Mouse (Mus musculus): ENCODE results near the gene Mcm5. TPM values are rescaled to one million over a fixed set of nuclear protein-coding genes. Genes with fewer than 3 reads are reported as not detected.

Mcm5 gene
- polyA plus RNA-seq, 1 experiment from 2014 or later: 167 TPM

- peak; percentile 76 for DNase-seq (ENCODE audit: low spot score)
Measured at GRCm38 (mm10) chr8:75093399-75094156, 15.8 kb upstream of the Mcm5 start, which contains the start of gene Hmox1. Gene Hmox1 (plus strand): TSS chr8:75093621.

DNA sequence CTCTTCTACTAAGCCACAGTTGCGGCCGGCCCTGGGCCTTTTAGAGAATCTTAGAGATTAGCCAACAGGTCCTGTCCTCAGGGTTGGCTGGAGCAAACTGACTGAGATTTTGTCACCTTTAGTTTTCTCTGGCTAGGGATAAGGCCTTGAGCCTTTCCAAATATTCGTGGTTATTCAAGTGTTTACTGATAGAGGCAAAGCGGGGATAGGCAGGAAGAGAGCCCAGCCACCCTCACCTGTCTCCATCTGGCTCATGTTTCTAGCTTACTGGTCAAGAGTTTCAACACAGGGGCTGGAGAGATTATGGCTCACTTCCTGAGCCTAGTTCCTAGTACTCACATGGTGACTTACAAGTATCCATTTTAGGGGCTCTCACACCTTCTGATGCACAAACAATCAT lies 6.4 kb upstream of the Mcm5 start:
- no peak for DNase-seq (ENCODE audit: low spot score)

DNA sequence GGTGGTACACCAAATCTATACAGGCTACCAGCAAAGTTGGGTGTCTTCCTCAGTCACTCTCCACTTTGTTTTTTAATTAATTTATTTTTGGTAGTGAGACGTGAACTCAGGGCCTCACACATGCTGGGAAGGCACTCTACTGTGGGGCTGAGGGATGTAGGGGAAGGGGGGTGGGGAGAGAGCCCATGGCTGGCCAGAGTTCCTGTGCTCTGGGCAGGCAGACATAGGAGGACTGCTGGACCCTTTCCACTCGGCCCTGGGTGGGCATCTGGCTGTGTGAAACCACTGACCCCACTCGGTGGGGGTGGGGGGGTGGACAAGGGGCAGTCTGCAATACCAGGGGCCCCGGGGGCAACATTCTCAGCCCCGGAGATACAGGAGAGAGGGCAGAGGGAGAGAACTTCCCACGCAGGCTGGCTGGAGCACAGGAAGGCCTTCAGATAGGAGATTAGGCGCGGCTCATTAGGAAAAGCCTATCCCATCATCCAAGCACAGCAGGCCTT lies 5.9 kb upstream of the Mcm5 start:
- DNase-seq (ENCODE audit: low spot score): no peak

- peak; percentile 87 for DNase-seq (ENCODE audit: low spot score)
Measured at GRCm38 (mm10) chr8:75108527-75109235, 688 bp upstream of the Mcm5 start.

DNA sequence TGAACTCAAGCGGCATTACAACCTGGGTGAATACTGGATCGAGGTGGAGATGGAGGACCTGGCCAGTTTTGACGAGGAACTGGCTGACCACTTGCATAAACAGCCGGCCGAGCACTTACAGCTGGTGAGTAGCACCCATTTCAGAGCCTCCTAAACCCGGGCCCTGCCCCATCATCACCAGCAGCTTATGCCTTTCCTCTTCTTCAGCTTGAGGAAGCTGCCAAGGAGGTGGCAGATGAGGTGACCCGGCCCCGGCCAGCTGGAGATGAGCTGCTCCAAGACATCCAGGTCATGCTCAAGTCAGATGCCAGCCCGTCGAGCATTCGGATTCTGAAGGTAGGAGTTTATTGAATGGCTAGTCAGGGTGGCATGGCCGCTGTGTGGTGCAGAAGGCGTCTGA lies 724 bp downstream of the Mcm5 start:
- no peak for DNase-seq (ENCODE audit: low spot score)

GRCm38 (mm10) chr8:75118505-75118904 lies 9.1 kb downstream of the Mcm5 start:
- no peak for DNase-seq (ENCODE audit: low spot score)

GRCm38 (mm10) chr8:75119287-75119686 lies 9.9 kb downstream of the Mcm5 start:
- DNase-seq (ENCODE audit: low spot score): no peak

DNA sequence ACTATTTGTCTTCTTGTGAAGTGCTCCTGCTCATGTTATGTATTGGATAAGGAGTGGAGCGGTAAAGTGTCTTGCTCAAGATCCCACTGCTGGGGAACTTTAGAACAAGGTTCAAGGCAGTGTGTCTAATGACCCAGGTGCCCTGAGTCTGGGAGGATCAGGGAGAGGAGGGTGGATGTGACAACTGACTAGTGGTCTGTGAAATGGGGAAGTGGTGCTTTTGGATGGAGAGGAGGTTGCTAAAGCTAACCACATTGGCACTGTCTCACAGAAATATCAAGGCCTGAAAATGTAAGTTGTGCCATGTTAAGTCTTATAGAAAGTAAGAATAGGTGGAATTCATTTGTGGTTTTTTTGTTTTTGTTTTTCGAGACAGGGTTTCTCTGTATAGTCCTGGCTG lies 10.4 kb downstream of the Mcm5 start:
- DNase-seq (ENCODE audit: low spot score): no peak

DNA sequence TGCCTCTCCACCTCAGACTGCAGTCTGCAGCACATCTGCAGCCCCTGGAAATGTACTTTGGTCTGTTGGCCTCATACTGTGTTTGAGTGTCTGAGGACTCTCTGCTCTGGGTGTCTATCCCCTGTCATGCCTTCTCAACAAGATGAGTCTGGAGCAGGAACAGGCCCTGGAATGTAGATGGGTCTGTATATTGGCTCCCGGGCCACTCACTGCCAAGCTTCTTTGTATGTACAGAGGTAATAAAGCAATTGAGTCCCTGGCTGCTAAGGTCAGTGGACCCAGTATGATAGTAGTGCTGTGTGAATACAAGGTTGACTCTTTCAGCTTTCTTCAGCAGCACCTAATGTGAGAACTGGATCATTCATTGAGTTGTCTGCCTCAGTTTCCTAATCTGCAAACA lies 18.0 kb downstream of the Mcm5 start:
- DNase-seq (ENCODE audit: low spot score): no peak

- DNase-seq (ENCODE audit: low spot score): peak; percentile 49
Measured at GRCm38 (mm10) chr8:75132485-75132884, 23.1 kb downstream of the Mcm5 start.

DNA sequence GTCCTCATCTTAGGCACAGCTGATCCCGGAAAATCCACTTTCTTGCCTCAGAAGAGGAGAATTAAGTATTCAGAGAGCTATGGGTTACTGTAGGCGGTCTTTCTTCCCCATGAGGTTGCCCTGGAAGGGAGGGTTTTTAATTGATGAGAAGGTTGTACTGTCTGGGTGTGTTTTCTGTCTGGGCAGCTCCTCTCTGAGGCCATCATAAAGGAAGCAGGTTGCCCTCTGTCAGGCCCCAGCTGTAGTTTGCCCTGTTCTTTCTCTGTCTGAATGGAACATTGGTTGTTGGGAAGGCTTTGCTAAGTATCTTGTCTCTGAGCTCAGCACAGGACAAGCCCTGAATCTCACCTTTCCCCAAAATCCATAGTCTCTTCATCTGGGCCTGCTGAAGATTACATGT lies 24.0 kb downstream of the Mcm5 start:
- DNase-seq (ENCODE audit: low spot score): no peak

- DNase-seq (ENCODE audit: low spot score): no peak
Measured at GRCm38 (mm10) chr8:75134603-75135391, 25.4 kb downstream of the Mcm5 start.

DNA sequence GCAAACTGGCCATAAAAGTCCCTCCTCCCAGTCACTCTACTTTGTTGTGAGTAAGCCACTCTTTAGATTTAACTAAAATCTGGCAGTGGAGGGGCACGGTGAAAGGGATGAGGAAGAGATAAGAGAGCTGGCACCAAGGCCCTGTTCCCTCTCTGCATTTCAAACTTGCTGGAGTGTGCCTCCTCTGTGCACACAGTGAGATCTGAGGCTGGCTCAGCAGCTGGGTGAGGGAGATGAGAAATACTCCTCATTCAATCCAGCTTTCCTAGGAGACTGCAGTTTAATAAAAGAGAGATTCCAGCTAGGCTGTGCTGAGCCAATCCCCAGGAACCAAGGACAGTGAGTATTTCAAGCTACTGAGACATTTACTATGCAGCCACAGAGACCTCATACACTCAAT lies 26.4 kb downstream of the Mcm5 start:
- DNase-seq (ENCODE audit: low spot score): no peak

DNA sequence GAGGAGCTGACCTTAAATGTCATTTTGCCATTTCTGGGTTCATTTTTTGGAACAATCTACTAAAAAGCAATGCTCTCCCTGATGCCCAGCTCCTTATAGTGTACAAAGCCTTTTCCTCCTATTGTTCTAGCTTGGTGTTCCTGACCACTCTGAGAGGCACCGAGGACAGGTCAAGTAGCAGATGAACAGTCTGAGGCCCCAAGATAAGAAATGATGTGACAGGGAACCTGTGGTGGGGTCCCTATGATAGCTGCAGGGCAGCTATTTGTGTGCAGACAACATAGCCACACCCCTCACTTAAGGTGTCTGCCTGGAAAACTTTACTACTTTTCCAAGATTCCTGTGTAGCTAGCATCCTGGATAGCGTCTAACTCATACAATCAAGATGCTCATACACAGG lies 26.9 kb downstream of the Mcm5 start:
- no peak for DNase-seq (ENCODE audit: low spot score)

- no peak for DNase-seq (ENCODE audit: low spot score)
Measured at GRCm38 (mm10) chr8:75137536-75137935, 28.2 kb downstream of the Mcm5 start.

GRCm38 (mm10) chr8:75150911-75151610 lies 41.7 kb downstream of the Mcm5 start:
- DNase-seq (ENCODE audit: low spot score): no peak

- no peak for DNase-seq (ENCODE audit: low spot score)
Measured at GRCm38 (mm10) chr8:75151743-75152142, 42.4 kb downstream of the Mcm5 start.

GRCm38 (mm10) chr8:75152505-75153082 lies 43.2 kb downstream of the Mcm5 start:
- DNase-seq (ENCODE audit: low spot score): no peak

DNA sequence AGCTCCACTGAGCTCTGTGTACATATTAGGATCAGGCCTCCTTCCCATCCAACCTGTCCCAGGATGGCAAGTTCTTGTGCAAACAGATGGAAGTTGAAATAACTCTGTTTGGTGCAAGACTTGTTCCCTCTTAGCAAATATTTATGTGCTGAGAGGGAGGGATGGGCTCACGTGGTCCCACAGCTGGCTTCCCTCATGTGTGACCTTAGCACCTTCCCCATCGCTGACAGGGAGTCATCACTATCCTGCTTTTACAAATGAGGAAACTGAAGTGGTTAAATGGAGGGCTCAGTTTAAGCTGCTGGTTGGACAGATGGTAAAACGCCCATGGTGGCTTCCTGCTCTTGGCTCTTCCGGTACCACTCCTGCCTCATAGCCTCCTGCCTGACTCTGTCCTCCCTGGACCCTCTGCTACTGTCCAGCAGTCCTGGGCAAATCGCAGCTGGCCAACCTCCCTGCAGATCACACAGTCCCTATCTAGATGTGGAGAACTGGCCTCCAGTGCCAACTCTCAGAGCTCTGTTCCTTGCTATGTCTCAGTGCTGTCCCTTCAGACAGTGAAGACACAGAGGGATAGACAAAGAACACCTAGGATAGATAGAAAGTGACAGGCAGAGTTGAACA lies 45.6 kb downstream of the Mcm5 start:
- no peak for DNase-seq (ENCODE audit: low spot score)

DNA sequence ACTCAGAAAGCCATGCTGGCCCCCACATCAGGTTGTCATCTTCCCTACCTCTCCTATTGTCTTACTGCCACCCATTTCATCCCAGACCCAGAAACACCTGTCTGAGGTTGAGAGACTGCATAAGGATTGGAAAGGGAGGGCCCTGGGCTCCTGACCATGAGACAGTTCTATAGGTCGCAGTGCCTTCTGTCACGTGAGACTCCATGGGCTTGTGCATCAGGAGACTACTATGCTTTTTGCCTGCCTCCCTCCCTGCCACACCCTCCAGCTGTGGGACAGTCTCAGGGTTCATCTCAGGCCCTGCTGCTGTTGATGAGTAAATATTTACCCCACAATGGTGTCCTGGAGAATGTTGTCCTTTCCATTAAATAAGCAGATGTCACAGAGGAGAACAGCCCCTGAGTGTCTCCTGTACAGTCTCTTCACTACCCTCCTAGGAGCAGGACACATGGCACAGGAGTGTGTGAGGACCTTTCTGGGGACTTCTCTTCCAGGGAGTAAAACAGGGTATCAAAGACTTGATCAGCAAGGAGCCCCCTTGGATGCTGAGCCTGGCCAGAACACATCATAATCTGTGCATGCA lies 46.5 kb downstream of the Mcm5 start:
- DNase-seq (ENCODE audit: low spot score): no peak
